Mouse (Mus musculus): Measurements from ENCODE around the gene Ankrd65.
A peak's percentile ranks its signal among the peaks of the same experiment; 100 is the strongest.
"Not testable (repeated sequence)": the region's sequence is repeated elsewhere in the genome, so short reads cannot be mapped to it uniquely, and the experiment has no call there.

Ankrd65 gene

GRCm38 (mm10) chr4:155775855-155776254 is 14.4 kb upstream of the Ankrd65 start:
- DNase-seq = no peak

GRCm38 (mm10) chr4:155776704-155777335 is 13.4 kb upstream of the Ankrd65 start:
- no peak for DNase-seq

GRCm38 (mm10) chr4:155777816-155778215 is 12.4 kb upstream of the Ankrd65 start:
- no peak for DNase-seq

DNA sequence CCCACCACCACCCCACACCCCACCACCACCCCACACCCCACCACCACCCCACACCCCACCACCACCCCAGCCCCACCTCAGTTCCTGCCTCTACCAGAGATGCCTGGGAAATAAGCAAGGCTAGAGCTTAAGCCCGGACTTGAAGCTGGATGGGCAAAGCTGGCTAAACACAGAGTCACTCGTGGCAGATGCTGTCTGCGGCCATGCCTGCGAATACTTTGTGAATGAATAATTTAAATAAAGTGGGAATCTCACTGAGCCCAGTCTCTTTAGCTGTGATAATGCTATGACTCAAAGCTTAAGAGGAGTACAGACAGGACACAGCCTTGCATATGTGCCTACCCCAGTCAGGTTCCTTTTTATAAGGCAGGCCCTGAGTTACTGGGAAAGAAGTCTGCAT is 10.7 kb upstream of the Ankrd65 start:
- DNase-seq = no peak

DNA sequence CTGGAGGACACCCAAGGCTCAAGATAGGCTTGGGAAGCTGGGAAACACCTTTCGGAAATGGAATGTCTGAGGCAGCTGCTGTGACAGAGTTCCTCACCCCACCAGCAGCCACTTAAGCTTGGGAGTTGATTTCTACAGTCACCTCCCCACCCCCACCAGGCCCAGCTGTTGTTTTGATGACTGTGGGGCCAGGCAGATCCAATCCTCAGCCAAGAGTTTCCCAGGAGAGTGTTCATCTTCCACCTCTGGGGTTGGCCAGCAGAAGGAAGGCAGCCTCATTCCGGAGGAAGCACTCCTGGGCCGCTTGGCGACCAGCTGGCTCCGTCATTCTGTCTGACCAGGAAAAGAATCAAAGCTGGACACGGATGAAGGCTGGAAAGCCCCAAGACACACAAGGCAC is 9.3 kb upstream of the Ankrd65 start:
- DNase-seq = no peak

DNA sequence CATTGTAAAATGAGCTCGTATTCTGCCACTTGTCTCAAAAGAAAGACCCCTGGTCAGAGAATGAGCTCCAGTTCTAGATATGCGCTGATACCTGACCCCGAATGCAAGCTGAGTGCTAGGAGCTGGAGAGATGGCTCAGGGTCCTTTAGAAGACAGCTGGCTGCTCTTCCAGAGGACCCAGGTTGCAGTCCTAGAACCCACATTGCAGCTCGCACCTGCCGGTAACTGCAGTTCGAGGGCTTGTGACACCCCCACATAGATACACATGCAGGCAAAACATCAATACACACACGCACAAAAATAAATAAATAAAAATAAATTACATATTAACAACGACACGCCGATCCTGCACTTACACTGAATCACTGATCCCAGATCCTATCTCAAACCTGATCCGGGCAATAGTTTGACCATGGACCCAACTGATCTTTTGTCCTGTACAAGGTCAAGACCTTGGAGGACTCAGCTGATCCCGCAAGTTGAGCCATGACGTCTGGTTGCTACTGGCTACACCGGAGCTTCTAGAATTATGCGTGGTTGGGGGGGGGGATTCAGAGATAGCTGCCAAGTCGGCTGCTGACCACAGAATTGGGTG is 6.7 kb upstream of the Ankrd65 start:
- DNase-seq = no peak

DNA sequence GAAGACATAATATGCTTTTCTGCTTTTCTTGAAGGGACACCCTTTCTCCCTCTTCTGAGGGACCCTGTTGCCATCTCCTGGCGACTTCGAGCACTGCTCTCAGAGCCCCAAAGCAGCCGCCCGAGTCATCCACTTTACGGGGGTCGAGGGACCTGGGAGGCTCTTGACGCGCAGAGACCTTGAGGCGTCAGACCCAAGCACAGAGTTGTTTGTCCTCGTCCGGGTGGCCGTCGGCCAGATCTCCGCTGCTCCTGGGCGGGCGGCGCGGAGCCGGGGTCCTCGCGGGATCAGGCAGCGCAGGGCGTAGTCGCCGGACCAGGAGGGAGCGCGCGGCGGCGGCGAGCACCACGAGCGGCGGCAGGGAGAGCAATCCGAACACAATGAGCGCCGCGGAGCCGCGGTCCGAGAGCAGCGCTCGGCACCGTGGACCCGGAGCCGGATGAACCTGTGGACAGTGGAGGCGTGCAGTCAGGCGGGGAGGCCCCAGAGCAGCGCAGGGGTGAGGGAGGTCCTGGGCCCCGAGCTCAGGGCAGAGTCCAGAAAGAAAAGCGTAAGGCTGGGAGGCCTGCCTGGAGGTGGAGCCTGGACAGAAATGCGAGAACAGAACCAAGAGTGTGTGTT is 6.0 kb upstream of the Ankrd65 start:
- peak; percentile 67 to 68 for DNase-seq

DNA sequence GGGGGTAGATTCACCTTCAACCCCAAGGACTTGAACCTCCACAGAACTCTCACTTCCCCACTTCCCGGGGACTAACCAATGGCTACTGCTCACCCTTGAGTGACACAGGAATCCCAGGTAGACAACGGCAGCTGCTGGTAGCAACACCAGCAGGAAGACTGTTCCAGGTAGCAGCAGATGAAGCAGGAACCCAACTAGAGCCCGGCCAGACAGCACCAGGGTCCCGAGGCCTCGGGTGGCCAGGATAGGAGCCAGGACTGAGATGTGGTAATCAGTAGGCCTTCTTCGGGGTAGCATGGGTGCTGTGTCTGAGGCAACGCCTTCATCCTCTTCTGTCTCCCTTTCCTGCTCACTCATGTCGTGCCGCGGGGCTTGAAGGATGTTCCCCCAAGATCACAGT is 5.0 kb upstream of the Ankrd65 start:
- DNase-seq = no peak

DNA sequence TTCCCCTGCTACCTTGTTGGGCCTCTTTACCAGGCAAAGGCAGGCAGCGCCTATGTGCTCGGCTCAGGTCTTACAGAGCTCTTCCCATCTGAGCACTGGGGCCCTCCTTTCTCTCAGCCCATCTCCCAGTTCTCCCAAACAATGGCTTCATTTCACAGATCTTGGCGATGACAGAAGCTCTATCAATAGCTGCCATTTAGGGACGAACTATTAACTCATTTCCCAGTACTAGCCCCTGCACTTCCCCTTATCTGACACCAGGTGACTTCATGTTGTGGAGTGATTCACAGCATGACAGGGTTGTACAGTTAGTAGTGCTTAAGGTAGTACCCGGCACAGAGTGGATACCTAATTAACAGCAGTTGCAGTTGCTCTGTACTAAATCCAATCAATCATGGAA is 4.4 kb upstream of the Ankrd65 start, which contains the start of gene Tmem88b:
Gene Tmem88b (minus strand): TSS at position 56 of the 400 bp plus-strand sequence.
- DNase-seq = no peak

DNA sequence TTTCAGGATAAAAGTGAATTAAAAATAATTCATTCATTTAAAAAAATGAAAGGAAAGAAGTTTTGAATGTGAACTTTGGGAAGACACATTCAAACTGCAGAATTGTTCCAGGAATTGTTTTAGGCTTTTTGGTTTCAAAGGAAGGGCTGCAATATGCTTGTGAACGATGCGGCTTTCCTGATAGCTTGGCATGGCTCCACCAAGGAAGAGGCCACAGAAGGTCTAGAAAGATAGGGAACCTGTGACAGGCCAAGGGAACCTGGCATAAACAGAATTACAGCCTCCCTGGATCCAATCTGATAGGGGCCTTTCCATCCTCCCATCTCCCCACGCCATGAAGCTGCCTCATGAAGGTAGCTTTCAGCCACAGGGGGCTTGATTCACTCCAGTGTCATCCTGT is 1.9 kb upstream of the Ankrd65 start:
- DNase-seq = no peak

GRCm38 (mm10) chr4:155788833-155789232 is 1.4 kb upstream of the Ankrd65 start:
- DNase-seq = not testable (repeated sequence)

- DNase-seq = no peak
Measured at GRCm38 (mm10) chr4:155790650-155791161, 467 bp downstream of the Ankrd65 start.

DNA sequence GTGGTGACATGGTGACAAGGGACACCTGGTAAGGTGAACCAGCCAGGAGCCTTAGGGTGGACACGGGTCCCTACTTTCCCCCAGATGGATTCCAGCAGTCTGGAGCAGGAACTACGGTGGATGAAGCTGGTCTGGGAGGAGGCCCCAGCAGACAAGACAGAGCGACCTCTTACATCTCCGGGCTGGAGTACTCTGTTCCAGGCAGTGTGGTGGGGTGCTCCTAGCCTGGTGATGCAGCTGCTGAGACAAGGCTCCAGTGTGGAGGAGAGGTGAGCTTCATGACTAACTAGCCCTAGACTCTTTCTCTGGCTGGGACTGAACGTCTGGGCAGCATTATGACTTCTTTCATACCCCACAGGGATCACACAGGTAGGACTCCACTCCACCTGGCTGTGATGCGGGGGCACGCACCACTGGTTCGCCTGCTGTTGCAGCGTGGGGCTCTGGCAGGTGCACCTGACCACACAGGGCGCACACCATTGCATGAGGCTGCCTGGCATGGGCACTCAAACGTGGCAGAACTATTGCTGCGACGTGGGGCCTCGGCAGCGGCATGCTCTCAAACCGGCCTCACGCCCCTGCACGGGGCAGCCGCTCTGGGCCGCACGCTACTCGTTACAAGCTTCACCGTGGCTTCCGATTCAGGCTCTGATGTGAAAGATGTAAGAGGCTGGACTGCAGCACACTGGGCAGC is 1.1 kb downstream of the Ankrd65 start:
- no peak for DNase-seq

- no peak for DNase-seq
Measured at GRCm38 (mm10) chr4:155793730-155794129, 3.5 kb downstream of the Ankrd65 start.

GRCm38 (mm10) chr4:155802075-155802474 is 11.8 kb downstream of the Ankrd65 start:
- DNase-seq = no peak

GRCm38 (mm10) chr4:155802741-155803339 is 12.6 kb downstream of the Ankrd65 start, which contains the start of gene Mrpl20:
Mrpl20 (plus strand) TSS chr4:155802878.
- DNase-seq = no peak

GRCm38 (mm10) chr4:155803340-155804041 is 13.3 kb downstream of the Ankrd65 start:
- peak; percentile 95 to 97 for DNase-seq

DNA sequence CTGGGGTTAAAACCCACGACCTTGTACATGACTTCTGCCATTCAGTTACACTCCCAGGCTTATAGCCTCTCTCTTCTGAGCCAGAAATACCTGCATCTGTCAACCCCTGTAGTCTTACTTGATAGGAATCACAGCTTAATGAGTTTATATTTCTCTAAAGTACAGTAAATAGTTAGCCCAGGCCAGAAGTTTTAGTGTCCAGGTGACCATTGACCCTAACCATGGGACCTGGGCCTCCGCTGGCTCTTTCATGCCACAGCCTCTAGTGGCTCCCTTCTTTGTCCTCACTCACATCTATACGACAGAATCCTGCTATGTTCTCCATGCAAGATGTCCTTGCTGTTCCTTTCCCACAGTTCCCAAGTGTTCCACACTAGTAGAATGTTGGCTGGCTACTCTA is 17.6 kb downstream of the Ankrd65 start:
- DNase-seq = no peak

DNA sequence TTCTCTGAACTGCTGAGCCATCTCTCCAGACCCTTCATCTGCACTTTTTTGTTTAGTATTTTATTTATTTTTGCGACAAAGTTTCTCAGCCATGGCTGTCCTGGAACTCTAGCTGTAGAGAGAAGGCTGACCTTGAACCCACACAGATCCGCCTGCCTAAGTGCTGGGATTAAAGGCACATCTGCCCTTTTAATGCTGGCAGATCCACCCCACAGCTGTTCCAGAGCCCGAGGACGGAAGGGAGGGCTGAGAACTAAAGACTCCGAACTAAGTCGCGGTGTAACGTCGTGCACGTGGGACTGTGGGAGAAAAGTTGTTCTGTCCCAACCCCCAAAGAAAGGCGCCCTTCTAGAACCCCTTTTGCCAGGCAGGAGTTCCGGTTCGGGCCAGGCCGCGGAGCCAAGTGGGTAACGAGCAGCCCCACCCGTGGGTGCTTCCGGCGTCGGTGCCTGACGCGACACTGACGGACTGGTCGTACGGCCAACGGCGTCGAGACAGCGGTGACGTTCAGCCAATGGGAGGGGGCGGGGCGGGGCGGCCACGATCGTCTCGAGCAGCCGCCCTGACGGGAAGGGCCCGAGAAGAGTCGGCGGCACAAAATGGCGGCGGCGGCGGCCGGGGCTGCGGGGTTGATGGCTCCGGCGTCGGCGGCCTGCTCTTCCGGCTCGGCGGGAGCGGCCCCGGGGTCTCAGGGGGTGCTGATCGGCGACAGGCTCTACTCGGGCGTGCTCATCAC is 21.9 kb downstream of the Ankrd65 start, which contains the start of gene Ccnl2:
Gene Ccnl2 (plus strand): TSS at position 561 of the 736 bp plus-strand sequence.
- peak; percentile 90 to 95 for DNase-seq

GRCm38 (mm10) chr4:155812665-155813181 is 22.5 kb downstream of the Ankrd65 start:
- DNase-seq = peak in 1 of 2 experiments; percentile 52

GRCm38 (mm10) chr4:155817533-155817932 is 27.3 kb downstream of the Ankrd65 start:
- no peak for DNase-seq
